Mouse (Mus musculus) heart, postnatal 0 days (tissue): ENCODE measurements at regions not wholly inside any gene's neighbourhood (a gene's known extent, or its start where the extent isn't known, plus 50 kb on each side); places are given as distances from the start of the nearest gene placed in this dataset.

Experiments used
- CTCF ChIP-seq: IDR thresholded peaks from 2 replicates; pipeline ENCODE4 v1.5.1; 2016; ENCODE audit warnings: antibody characterized with exemption, control low read depth, low read depth
- EP300 ChIP-seq: IDR thresholded peaks from 2 replicates; pipeline ENCODE4 v1.6.1; 2016; ENCODE audit warnings: antibody characterized with exemption, low read depth

GRCm38 (mm10) chr16:46557281-46557680 is 59.0 kb upstream of the Nectin3 start:
- TF ChIP-seq CTCF (no peak), EP300 (no peak)
